Mouse (Mus musculus): Measurements from ENCODE around the gene Ssbp4.

DNA sequence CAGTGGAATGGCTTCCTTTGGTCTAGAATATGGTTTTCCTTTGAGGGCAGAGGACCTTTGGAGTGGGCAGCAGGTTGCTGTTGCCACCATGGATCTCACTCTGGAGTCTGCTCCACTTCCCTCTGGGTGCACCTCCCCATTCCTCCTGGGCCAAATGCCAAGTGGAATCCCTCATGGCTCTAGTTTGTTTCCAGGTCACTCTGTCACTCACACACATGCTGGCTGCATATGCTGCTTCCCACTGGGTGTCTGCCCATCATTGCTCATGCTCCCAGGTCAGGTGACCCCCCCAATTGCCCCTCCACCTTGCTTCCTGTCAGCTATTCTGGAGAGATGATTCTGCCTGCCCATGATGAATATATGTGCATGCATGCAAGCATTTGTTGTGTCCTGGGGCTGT is 54.9 kb downstream of the Ssbp4 start:
- TF ChIP-seq E2F4 (IDR thresholded peaks at IDR 0.05; ENCODE audit: insufficient read depth) (no peak), TCF12 (IDR thresholded peaks at IDR 0.05; ENCODE audit: insufficient read depth, poor library complexity, severe bottlenecking) (no peak), USF1 (IDR thresholded peaks at IDR 0.05; ENCODE audit: low read depth) (no peak), MAX (IDR thresholded peaks at IDR 0.05; ENCODE audit: low read depth) (no peak), CEBPB (IDR thresholded peaks at IDR 0.05; ENCODE audit: insufficient read depth, poor library complexity, severe bottlenecking) (no peak)

Data from myocyte (in vitro differentiated cells).